Mouse (Mus musculus): ENCODE data around the gene Gm21698. TPM values are rescaled to one million over a fixed set of nuclear protein-coding genes. Genes with fewer than 3 reads are reported as not detected.
A peak's percentile ranks its signal among the peaks of the same experiment; 100 is the strongest.
"Not testable (repeated sequence)": the region's sequence is repeated elsewhere in the genome, so short reads cannot be mapped to it uniquely, and the experiment has no call there.

The Gm21698 gene
- total RNA-seq (2014; fragmentation: Nextera tagmentation) (not detected in 2 replicates), total RNA-seq (2017) (0.22 TPM in 1 of 2 replicates, not detected in the other), polyA plus RNA-seq (2012) (not detected in 2 replicates)

DNA sequence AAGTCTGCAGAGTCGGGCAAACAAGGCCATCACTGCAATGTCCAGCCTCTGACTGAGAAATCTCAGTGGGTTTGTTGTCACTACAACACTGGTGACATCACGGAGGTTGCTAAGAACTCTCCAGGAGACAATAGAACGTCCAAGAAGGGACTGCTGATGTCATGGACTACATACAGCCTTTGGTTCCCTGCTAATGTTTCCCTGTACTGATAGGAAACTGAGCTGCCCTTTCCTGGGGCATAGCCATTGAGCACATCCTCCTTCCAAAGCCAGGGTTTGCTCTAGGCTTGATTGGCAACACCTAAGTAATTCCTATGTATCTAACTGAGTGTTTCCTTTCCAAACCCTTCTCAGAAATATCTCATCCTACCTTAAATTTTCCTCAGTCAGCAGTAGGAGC lies at the start of gene Gm21698:
Gene Gm21698, minus strand, starts transcription at position 101 of the 400 bp plus-strand sequence.
- H3K4me3 ChIP-seq (ENCODE audit: low read depth, low read length); H3K9me3 ChIP-seq (replicated peaks); DNase-seq (ENCODE audit: low spot score); H3K4me1 ChIP-seq (ENCODE audit: insufficient read depth, low read depth, low read length); ATAC-seq (ENCODE audit: extremely low read depth, insufficient number of reproducible peaks, low FRiP score, poor library complexity, severe bottlenecking); H3K27me3 ChIP-seq (ENCODE audit: insufficient read depth, low read length); H3K36me3 ChIP-seq (replicated peaks): not testable (repeated sequence)

DNA sequence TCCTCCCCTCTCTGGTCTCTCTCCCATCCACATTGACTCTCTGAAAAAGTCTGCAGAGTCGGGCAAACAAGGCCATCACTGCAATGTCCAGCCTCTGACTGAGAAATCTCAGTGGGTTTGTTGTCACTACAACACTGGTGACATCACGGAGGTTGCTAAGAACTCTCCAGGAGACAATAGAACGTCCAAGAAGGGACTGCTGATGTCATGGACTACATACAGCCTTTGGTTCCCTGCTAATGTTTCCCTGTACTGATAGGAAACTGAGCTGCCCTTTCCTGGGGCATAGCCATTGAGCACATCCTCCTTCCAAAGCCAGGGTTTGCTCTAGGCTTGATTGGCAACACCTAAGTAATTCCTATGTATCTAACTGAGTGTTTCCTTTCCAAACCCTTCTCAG lies 34.4 kb upstream of the Gm21698 start, which contains the start of gene Gm5862:
Gene Gm5862, minus strand, starts transcription at position 101 of the 400 bp plus-strand sequence.
- not testable (repeated sequence) for DNase-seq (ENCODE audit: low spot score); ATAC-seq (ENCODE audit: extremely low read depth, insufficient number of reproducible peaks, low FRiP score, poor library complexity, severe bottlenecking); H3K36me3 ChIP-seq (replicated peaks); H3K9me3 ChIP-seq (replicated peaks); H3K4me1 ChIP-seq (ENCODE audit: insufficient read depth, low read depth, low read length); H3K27me3 ChIP-seq (ENCODE audit: insufficient read depth, low read length); H3K4me3 ChIP-seq (ENCODE audit: low read depth, low read length)

DNA sequence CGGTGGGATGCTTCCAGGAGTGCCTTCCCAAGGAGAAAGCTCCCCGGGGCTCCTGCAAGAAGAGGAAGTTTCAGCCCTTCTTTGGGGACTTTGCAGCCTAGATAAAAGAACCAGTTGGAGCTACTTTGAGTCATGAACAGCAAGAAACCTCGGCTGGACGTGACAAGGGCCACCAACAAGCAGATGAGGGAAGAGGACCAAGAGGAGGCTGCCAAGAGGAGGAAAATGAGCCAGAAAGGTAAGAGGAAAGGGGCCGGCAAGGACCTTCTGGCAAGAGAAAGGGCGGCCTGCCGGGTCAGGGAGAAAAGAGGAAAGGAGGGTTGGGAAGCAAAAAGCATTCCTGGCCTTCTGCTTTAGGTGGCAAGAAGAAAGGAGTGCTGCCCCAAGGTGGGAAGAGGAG lies 19.2 kb upstream of the Gm21698 start:
- H3K9me3 ChIP-seq (replicated peaks), result not testable (repeated sequence)

DNA sequence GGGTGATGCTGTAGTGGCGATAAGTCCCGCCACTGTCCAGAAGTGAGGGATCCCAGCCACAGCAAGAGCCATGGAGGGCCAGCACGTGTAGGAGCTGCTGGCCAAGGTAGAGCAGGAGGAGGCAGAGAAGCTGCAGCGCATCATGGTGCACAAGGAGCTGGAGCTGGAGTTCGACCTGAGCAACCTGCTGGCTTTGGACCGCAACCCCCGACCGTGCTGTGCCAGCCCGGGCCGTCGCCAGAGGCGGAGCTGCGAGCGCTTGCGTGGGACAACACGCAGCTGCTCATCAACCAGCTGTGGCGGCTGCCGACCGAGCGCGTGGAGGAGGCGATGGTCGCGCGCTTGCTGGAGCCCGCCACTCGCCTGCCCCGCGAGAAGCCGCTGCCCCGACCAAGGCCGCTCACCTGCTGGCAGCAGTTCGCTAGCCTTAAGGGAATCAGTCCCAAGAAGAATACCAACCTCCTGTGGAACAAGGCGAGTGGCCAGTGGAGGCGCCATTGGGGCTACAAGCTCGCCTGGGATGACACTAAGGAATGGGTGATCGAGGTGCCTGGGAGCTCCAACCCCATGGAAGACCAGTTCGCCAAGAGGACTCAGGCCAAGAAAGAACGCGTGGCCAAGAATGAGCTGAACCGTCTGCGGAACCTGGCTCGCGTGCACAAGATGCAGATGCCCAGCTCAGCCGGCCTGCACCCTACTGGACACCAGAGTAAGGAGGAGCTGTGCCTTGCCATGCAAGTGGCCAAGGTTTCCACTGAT lies 18.7 kb upstream of the Gm21698 start:
- ATAC-seq (ENCODE audit: extremely low read depth, insufficient number of reproducible peaks, low FRiP score, poor library complexity, severe bottlenecking); H3K36me3 ChIP-seq (replicated peaks); H3K4me1 ChIP-seq (ENCODE audit: insufficient read depth, low read depth, low read length); H3K9me3 ChIP-seq (replicated peaks); H3K27me3 ChIP-seq (ENCODE audit: insufficient read depth, low read length): not testable (repeated sequence)
- peak; percentile 8 for DNase-seq (ENCODE audit: low spot score)
- H3K4me3 ChIP-seq (ENCODE audit: low read depth, low read length), result peak overlapping the region; percentile 0; the same call in 1 of the 2 replicates

More for the DNA sequence above, 19.2 kb upstream of the Gm21698 start:
- not testable (repeated sequence) for ATAC-seq (ENCODE audit: extremely low read depth, insufficient number of reproducible peaks, low FRiP score, poor library complexity, severe bottlenecking); DNase-seq (ENCODE audit: low spot score); H3K4me1 ChIP-seq (ENCODE audit: insufficient read depth, low read depth, low read length); H3K36me3 ChIP-seq (replicated peaks); H3K4me3 ChIP-seq (ENCODE audit: low read depth, low read length); H3K27me3 ChIP-seq (ENCODE audit: insufficient read depth, low read length)

DNA sequence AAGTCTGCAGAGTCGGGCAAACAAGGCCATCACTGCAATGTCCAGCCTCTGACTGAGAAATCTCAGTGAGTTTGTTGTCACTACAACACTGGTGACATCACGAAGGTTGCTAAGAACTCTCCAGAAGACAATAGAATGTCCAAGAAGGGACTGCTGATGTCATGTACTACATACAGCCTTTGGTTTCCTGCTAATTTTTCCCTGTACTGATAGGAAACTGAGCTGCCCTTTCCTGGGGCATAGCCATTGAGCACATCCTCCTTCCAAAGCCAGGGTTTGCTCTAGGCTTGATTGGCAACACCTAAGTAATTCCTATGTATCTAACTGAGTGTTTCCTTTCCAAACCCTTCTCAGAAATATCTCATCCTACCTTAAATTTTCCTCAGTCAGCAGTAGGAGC lies 16.2 kb upstream of the Gm21698 start, which contains the start of gene Gm1979:
Gene Gm1979, minus strand, starts transcription at position 101 of the 400 bp plus-strand sequence.
- not testable (repeated sequence) for DNase-seq (ENCODE audit: low spot score); H3K27me3 ChIP-seq (ENCODE audit: insufficient read depth, low read length); H3K9me3 ChIP-seq (replicated peaks); H3K4me1 ChIP-seq (ENCODE audit: insufficient read depth, low read depth, low read length); ATAC-seq (ENCODE audit: extremely low read depth, insufficient number of reproducible peaks, low FRiP score, poor library complexity, severe bottlenecking); H3K36me3 ChIP-seq (replicated peaks); H3K4me3 ChIP-seq (ENCODE audit: low read depth, low read length)

DNA sequence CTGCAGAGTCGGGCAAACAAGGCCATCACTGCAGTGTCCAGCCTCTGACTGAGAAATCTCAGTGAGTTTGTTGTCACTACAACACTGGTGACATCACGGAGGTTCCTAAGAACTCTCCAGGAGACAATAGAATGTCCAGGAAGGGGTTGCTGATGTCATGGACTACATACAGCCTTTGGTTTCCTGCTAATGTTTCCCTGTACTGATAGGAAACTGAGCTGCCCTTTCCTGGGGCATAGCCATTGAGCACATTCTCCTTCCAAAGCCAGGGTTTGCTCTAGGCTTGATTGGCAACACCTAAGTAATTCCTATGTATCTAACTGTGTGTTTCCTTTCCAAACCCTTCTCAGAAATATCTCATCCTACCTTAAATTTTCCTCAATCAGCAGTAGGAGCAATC lies 15.9 kb downstream of the Gm21698 start, which contains the start of gene Gm21680:
Gene Gm21680, minus strand, starts transcription at position 101 of the 400 bp plus-strand sequence.
- not testable (repeated sequence) for H3K36me3 ChIP-seq (replicated peaks); H3K9me3 ChIP-seq (replicated peaks); H3K4me3 ChIP-seq (ENCODE audit: low read depth, low read length); H3K27me3 ChIP-seq (ENCODE audit: insufficient read depth, low read length); ATAC-seq (ENCODE audit: extremely low read depth, insufficient number of reproducible peaks, low FRiP score, poor library complexity, severe bottlenecking); H3K4me1 ChIP-seq (ENCODE audit: insufficient read depth, low read depth, low read length); DNase-seq (ENCODE audit: low spot score)

DNA sequence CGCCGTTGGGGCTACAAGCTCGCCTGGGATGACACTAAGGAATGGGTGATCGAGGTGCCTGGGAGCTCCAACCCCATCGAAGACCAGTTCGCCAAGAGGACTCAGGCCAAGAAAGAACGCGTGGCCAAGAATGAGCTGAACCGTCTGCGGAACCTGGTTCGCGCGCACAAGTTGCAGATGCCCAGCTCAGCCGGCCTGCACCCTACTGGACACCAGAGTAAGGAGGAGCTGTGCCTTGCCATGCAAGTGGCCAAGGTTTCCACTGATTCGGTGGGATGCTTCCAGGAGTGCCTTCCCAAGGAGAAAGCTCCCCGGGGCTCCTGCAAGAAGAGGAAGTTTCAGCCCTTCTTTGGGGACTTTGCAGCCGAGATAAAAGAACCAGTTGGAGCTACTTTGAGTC lies 31.4 kb downstream of the Gm21698 start:
- H3K4me3 ChIP-seq (ENCODE audit: low read depth, low read length); ATAC-seq (ENCODE audit: extremely low read depth, insufficient number of reproducible peaks, low FRiP score, poor library complexity, severe bottlenecking); H3K27me3 ChIP-seq (ENCODE audit: insufficient read depth, low read length); H3K36me3 ChIP-seq (replicated peaks); H3K9me3 ChIP-seq (replicated peaks); DNase-seq (ENCODE audit: low spot score); H3K4me1 ChIP-seq (ENCODE audit: insufficient read depth, low read depth, low read length): not testable (repeated sequence)

DNA sequence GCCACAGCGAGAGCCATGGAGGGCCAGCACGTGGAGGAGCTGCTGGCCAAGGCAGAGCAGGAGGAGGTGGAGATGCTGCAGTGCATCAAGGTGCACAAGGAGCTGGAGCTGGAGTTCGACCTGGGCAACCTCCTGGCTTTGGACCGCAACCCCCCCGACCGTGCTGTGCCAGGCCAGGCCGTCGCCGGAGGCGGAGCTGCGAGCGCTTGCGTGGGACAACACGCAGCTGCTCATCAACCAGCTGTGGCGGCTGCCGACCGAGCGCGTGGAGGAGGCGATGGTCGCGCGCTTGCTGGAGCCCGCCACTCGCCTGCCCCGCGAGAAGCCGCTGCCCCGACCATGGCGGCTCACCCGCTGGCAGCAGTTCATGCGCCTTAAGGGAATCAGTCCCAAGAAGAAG lies 31.8 kb downstream of the Gm21698 start:
- not testable (repeated sequence) for ATAC-seq (ENCODE audit: extremely low read depth, insufficient number of reproducible peaks, low FRiP score, poor library complexity, severe bottlenecking); H3K36me3 ChIP-seq (replicated peaks); H3K4me1 ChIP-seq (ENCODE audit: insufficient read depth, low read depth, low read length); DNase-seq (ENCODE audit: low spot score); H3K4me3 ChIP-seq (ENCODE audit: low read depth, low read length); H3K27me3 ChIP-seq (ENCODE audit: insufficient read depth, low read length); H3K9me3 ChIP-seq (replicated peaks)

DNA sequence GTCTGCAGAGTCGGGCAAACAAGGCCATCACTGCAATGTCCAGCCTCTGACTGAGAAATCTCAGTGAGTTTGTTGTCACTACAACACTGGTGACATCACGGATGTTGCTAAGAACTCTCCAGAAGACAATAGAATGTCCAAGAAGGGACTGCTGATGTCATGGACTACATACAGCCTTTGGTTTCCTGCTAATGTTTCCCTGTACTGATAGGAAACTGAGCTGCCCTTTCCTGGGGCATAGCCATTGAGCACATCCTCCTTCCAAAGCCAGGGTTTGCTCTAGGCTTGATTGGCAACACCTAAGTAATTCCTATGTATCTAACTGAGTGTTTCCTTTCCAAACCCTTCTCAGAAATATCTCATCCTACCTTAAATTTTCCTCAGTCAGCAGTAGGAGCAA lies 34.1 kb downstream of the Gm21698 start, which contains the start of gene Gm21671:
Gene Gm21671, minus strand, starts transcription at position 101 of the 400 bp plus-strand sequence.
- H3K9me3 ChIP-seq (replicated peaks); H3K4me3 ChIP-seq (ENCODE audit: low read depth, low read length): not testable (repeated sequence)

DNA sequence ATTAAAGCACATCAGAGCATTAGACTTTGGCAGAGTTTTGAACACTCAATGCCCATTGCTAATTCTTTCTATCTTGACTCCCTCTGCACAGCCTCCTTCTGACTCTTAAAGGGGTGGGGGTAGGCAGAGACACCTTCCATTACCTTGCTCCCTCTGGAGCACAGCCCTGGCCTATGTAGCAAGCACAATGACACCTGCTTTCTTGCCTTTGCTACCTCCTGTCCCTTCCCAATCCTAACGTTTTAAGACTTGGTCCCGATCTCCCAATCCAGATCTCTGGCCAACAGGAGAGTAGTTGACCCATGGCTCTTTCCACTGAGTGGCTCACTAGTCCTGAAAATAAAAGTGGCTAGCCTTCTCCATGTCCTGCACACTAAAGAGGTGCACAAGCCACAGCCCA lies 43.1 kb downstream of the Gm21698 start:
- H3K27me3 ChIP-seq (ENCODE audit: insufficient read depth, low read length); H3K4me3 ChIP-seq (ENCODE audit: low read depth, low read length); DNase-seq (ENCODE audit: low spot score); H3K9me3 ChIP-seq (replicated peaks); H3K36me3 ChIP-seq (replicated peaks); H3K4me1 ChIP-seq (ENCODE audit: insufficient read depth, low read depth, low read length); ATAC-seq (ENCODE audit: extremely low read depth, insufficient number of reproducible peaks, low FRiP score, poor library complexity, severe bottlenecking): not testable (repeated sequence)

More for the DNA sequence above, 34.1 kb downstream of the Gm21698 start, which contains the start of gene Gm21671:
- not testable (repeated sequence) for H3K4me1 ChIP-seq (ENCODE audit: insufficient read depth, low read depth, low read length); H3K36me3 ChIP-seq (replicated peaks); H3K27me3 ChIP-seq (ENCODE audit: insufficient read depth, low read length); DNase-seq (ENCODE audit: low spot score); ATAC-seq (ENCODE audit: extremely low read depth, insufficient number of reproducible peaks, low FRiP score, poor library complexity, severe bottlenecking)

DNA sequence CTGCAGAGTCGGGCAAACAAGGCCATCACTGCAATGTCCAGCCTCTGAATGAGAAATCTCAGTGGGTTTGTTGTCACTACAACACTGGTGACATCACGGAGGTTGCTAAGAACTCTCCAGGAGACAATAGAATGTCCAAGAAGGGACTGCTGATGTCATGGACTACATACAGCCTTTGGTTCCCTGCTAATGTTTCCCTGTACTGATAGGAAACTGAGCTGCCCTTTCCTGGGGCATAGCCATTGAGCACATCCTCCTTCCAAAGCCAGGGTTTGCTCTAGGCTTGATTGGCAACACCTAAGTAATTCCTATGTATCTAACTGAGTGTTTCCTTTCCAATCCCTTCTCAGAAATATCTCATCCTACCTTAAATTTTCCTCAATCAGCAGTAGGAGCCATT lies 46.2 kb downstream of the Gm21698 start, which contains the start of gene Gm21663:
Gene Gm21663, minus strand, starts transcription at position 101 of the 400 bp plus-strand sequence.
- not testable (repeated sequence) for H3K27me3 ChIP-seq (ENCODE audit: insufficient read depth, low read length); H3K4me1 ChIP-seq (ENCODE audit: insufficient read depth, low read depth, low read length); H3K9me3 ChIP-seq (replicated peaks); ATAC-seq (ENCODE audit: extremely low read depth, insufficient number of reproducible peaks, low FRiP score, poor library complexity, severe bottlenecking); DNase-seq (ENCODE audit: low spot score); H3K4me3 ChIP-seq (ENCODE audit: low read depth, low read length); H3K36me3 ChIP-seq (replicated peaks)
